Comparison of ENCODE assay signal across 8 mouse cellular contexts in the genomic region with DNA sequence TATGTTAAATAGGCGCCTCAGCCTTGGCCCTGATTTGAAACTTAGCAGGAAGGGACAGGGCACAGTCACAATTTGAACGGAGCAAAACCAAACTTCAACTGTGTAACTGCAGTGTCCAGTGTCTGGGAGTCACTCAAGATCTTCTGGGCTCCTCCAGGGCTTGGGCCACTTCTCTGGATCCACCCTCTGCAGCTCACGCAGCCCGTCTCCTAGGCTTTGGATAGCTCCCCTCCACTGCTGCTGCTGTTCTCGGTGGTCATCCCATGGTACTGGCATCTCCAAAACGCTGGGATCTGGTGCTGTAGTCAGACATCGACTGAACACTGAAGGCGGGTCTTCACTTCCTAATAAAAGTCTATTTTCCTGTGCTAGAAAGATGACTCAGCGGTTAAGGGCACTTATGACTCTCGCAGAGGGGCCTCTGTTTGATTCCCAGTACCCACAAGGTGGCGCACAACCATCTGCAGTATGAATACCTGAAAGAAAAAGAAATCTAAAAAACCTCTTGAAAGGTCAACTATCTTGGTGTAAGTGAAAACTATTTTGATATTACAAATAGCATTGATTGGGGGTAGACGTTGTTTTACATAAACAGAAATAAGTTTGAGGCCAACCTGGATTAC. TPM values are rescaled to one million over a fixed set of nuclear protein-coding genes. Genes with fewer than 3 reads are reported as not detected.
DNase-seq lines count a peak whose midpoint lies in the region.

No protein-coding gene starts in this region.

- intact Hi-C loops in heart, postnatal 25 days (cut with DNase I), result loop anchor here (5.0 kb wide), 2 partner anchors 138 to 153 kb away; no protein-coding TSS in a partner anchor

- DNase-seq in heart, adult 11 months, result peak; percentile 85
- no peak for DNase-seq in heart, postnatal 25 days (ENCODE audit: low spot score)
- DNase-seq in 416B (ENCODE audit: low read depth), result peak; percentile 90
- DNase-seq in brain, adult 2 months (ENCODE audit: low read depth, low spot score), result peak; percentile 23
- peak; percentile 75 for DNase-seq in liver
- peak; percentile 41 to 48 for DNase-seq in spleen, postnatal 36 days (ENCODE audit: low spot score in 2 of 2)
- DNase-seq in cerebellum, adult 18-20 months, result no peak
- no peak for DNase-seq in left cerebral cortex, adult 8-10 months (ENCODE audit: low spot score in 2 of 2)

RNA-seq across cellular contexts. Expression of a gene that starts 14.5 kb away (rescaled TPM):
- total RNA-seq in heart, postnatal 25 days (2021), result 1 to 10 TPM; 4.6 to 5.8 TPM
- total RNA-seq in left cerebral cortex, adult 8-10 months (2022), result 10 to 100 TPM; 40.3 to 50.1 (median 44.3) TPM

RNA-seq across cellular contexts. Expression of a gene that starts 23.9 kb away (rescaled TPM):
- 10 to 100 TPM in 1 of 2 experiments, 1 to 10 TPM in 1; 9.0 to 11.0 TPM for total RNA-seq in heart, postnatal 25 days (2021)
- 10 to 100 TPM; 14.2 to 18.9 (median 17.7) TPM for total RNA-seq in left cerebral cortex, adult 8-10 months (2022)

Comparison
In these comparisons a context has a peak if more than half of its experiments do, and no peak if none do; other contexts are left out.
1. DNase-seq: peak in heart, adult 11 months (single experiment), 416B (single experiment), brain, adult 2 months (single experiment), liver (single experiment) and spleen, postnatal 36 days (2 of 2); none in heart, postnatal 25 days (single experiment), cerebellum, adult 18-20 months (0 of 2) and left cerebral cortex, adult 8-10 months (0 of 2).
2. RNA of a gene that starts 14.5 kb away (total RNA-seq): 40.3 to 50.1 TPM in left cerebral cortex, adult 8-10 months; 4.6 to 5.8 TPM in heart, postnatal 25 days; every median in the first group is over 4 times any median in the second.